Mouse (Mus musculus) embryonic facial prominence, embryonic 10.5 days (tissue): Measurements from ENCODE around the gene Elovl6. TPM values are rescaled to one million over a fixed set of nuclear protein-coding genes. Genes with fewer than 3 reads are reported as not detected.

Experiments used
- DNase-seq: peaks from one replicate; pipeline ENCODE4 v3.0.0-alpha.2; 2017; ENCODE audit warnings: low spot score
- H3K27ac ChIP-seq: fragments of 300-500 bp; sonication (generic); replicated peaks from 2 replicates; pipeline ENCODE4 v1.5.1; 2016; ENCODE audit warnings: mild to moderate bottlenecking
- H3K27me3 ChIP-seq: fragments of 300-500 bp; sonication (generic); replicated peaks from 2 replicates; pipeline ENCODE4 v1.6.1; 2016; ENCODE audit warnings: low read depth, mild to moderate bottlenecking; ENCODE audit not compliant: poor library complexity, severe bottlenecking
- H3K36me3 ChIP-seq: fragments of 300-500 bp; sonication (generic); replicated peaks from 2 replicates; pipeline ENCODE4 v1.6.1; 2016; ENCODE audit warnings: mild to moderate bottlenecking, moderate library complexity
- H3K4me1 ChIP-seq: fragments of 300-500 bp; sonication (generic); 2 replicates; pipeline ENCODE4 v1.6.1; 2016
- H3K4me3 ChIP-seq: fragments of 300-500 bp; sonication (generic); 2 replicates; pipeline ENCODE4 v1.5.1; 2016; ENCODE audit warnings: mild to moderate bottlenecking, moderate library complexity
- H3K9me3 ChIP-seq: fragments of 300-500 bp; sonication (generic); 2 replicates; pipeline ENCODE4 v1.6.1; 2016; ENCODE audit warnings: mild to moderate bottlenecking
- WGBS: fragments of 180-500 bp; shearing (Covaris S2); methylation state at CpG from one replicate; pipeline ENCODE4 v1.1.7; 2016; 5-methylcytosine and 5-hydroxymethylcytosine counted together
- polyA plus RNA-seq: library from polyadenylated mRNA; unstranded; fragments of >200 nt; fragmentation: Nextera tagmentation; extraction: Ambion mirVana; gene quantifications from 2 replicates; pipeline ENCODE4 v1.2.1, GENCODE M21; 2016

The Elovl6 gene
- polyA plus RNA-seq, 1 experiment from 2014 or later, result 50.6 TPM

DNA sequence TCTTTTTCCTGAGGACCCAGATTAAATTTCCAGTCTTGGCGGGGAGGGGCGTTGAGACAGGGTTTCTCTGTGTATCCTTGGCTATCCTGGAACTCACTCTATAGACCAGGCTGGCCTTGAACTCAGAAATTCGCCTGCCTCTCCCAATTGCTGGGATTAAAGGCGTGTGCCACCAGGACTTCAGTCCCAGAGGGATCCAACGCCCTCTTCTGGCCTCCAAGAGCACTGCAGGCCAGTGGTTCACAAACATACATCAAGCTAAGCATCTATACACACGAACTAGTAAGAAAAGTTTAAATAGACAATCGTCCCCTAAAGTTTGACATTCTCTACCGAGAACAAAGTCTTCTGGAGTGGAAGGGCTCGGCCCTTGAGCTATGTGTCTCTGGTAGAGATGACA is 90.0 kb downstream of the Elovl6 start:
- WGBS, result 74% methylated on average over 9 of the region's 9 CpGs
- Histone ChIP-seq H3K27ac (no peak overlapping the region), H3K4me3 (no peak overlapping the region), H3K27me3 (no peaks in the 10 kb centered on the region), H3K4me1 (0 out of 2 replicates have a peak, but pooled peaks cover 3% of the 10 kb centered on the region), H3K36me3 (peaks cover 57% of the 10 kb centered on the region), H3K9me3 (no peaks in the 10 kb centered on the region)
- DNase-seq, result no peak

DNA sequence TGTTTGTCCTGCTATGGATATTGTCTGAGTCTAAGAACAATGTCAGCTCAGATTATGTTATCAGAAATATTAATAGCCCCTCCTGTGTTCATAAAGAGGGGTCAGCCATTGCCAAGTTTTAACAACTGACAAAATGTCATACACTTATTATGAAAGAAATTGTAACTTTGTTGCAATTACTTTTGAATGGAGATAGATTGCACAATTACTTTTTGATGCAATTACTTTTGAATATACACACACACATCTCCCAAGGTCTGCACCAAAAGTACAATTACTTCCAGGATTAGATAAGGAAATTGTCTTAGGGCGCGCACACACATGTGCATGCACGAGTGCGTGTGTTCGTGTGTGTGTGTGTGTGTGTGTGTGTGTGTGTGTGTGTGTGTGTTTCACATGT is 90.5 kb downstream of the Elovl6 start:
- Histone ChIP-seq H3K27me3 (no peaks in the 10 kb centered on the region), H3K36me3 (peaks cover 57% of the 10 kb centered on the region), H3K9me3 (no peaks in the 10 kb centered on the region), H3K4me1 (0 out of 2 replicates have a peak, but pooled peaks cover 3% of the 10 kb centered on the region), H3K27ac (no peak overlapping the region), H3K4me3 (no peak overlapping the region)
- 94% methylated on average over 5 of the region's 5 CpGs for WGBS
- DNase-seq, result no peak

DNA sequence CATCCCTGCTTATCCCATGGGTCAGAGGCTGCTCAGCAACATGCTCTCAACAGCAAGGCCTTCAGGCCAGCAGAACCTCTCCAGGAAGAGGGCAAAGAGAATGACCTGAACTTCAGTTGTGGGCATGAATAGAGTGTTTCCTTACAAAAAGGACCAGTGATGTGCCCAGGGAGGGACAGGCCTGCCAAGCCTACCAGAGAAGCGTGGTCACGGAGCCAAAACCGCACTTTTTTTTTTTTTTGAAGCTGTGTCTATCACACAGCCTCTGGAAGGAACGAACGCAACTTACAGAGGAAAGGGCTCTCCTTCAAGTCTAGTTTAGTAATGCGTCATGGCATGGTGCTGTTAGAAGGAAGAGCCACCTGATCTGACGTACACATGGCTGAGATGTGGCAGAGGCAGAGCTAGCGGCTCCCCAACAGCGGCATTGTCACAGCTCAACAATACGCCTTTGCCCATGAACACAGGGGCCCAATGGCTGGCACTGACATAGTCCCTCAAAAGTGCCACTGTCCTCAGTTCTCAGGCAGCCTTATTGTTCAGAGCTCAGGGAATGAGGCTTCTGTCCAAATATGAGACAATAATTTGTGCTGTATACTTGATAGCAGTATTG is 92.1 kb downstream of the Elovl6 start:
- Histone ChIP-seq H3K27me3 (no peaks in the 10 kb centered on the region), H3K9me3 (no peaks in the 10 kb centered on the region), H3K4me1 (0 out of 2 replicates have a peak, but pooled peaks cover 3% of the 10 kb centered on the region), H3K27ac (no peak overlapping the region), H3K36me3 (peaks cover 57% of the 10 kb centered on the region), H3K4me3 (no peak overlapping the region)
- DNase-seq, result no peak
- 95% methylated on average over 10 of the region's 10 CpGs for WGBS

DNA sequence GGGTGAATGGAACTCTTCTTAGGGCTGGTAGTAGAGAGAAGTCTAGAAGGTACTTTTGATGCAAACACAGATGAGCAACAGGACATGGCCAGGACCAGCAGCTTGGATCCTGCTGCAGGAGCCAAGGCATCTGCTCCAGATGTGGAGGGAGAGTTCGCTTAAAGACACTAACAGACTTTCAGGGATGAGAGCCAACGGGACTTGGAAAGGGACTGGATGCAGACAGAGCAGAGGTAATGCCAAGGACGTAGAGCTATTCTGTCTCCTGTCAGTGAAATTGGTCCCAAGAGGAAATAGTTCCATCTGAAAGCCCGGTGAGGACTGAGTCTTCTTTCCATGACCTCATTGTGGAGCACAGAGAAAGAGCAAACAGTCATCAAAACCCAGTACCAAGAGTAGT is 95.1 kb downstream of the Elovl6 start:
- no peak overlapping the region for H3K27ac ChIP-seq
- no peaks in the 10 kb centered on the region for H3K27me3 ChIP-seq
- WGBS, result 89% methylated on average over 4 of the region's 4 CpGs
- DNase-seq, result no peak
- peaks cover 68% of the 10 kb centered on the region for H3K36me3 ChIP-seq
- H3K4me3 ChIP-seq, result no peak overlapping the region
- H3K4me1 ChIP-seq, result no peaks in the 10 kb centered on the region
- no peaks in the 10 kb centered on the region for H3K9me3 ChIP-seq

GRCm38 (mm10) chr3:129631018-129631417 is 98.9 kb downstream of the Elovl6 start:
- no peaks in the 10 kb centered on the region for H3K4me1 ChIP-seq
- peaks cover 95% of the 10 kb centered on the region for H3K36me3 ChIP-seq
- no peak overlapping the region for H3K27ac ChIP-seq
- DNase-seq, result no peak
- H3K9me3 ChIP-seq, result no peaks in the 10 kb centered on the region
- no peaks in the 10 kb centered on the region for H3K27me3 ChIP-seq
- H3K4me3 ChIP-seq, result no peak overlapping the region
- 84% methylated on average over 1 of the region's 1 CpGs for WGBS

- H3K27ac ChIP-seq, result no peak overlapping the region
- no peak overlapping the region for H3K4me3 ChIP-seq
- no peak for DNase-seq
- peaks cover 96% of the 10 kb centered on the region for H3K36me3 ChIP-seq
- H3K4me1 ChIP-seq, result no peaks in the 10 kb centered on the region
- H3K27me3 ChIP-seq, result no peaks in the 10 kb centered on the region
- H3K9me3 ChIP-seq, result no peaks in the 10 kb centered on the region
- WGBS, result 91% methylated on average over 5 of the region's 5 CpGs
These were observed 99.7 kb downstream of the Elovl6 start for GRCm38 (mm10) chr3:129631857-129632256.

- Histone ChIP-seq H3K36me3 (peaks cover 91% of the 10 kb centered on the region), H3K27me3 (no peaks in the 10 kb centered on the region), H3K4me1 (no peaks in the 10 kb centered on the region), H3K9me3 (no peaks in the 10 kb centered on the region), H3K27ac (no peak overlapping the region), H3K4me3 (no peak overlapping the region)
- DNase-seq, result no peak
- WGBS, result 79% methylated on average over 8 of the region's 8 CpGs
These were observed 101.4 kb downstream of the Elovl6 start for GRCm38 (mm10) chr3:129633518-129633917.

- Histone ChIP-seq H3K4me1 (no peaks in the 10 kb centered on the region), H3K27ac (no peak overlapping the region), H3K36me3 (peaks cover 82% of the 10 kb centered on the region), H3K27me3 (no peaks in the 10 kb centered on the region), H3K9me3 (no peaks in the 10 kb centered on the region), H3K4me3 (no peak overlapping the region)
- WGBS, result 90% methylated on average over 11 of the region's 11 CpGs
- no peak for DNase-seq
These were observed 102.2 kb downstream of the Elovl6 start for GRCm38 (mm10) chr3:129634260-129634901.

DNA sequence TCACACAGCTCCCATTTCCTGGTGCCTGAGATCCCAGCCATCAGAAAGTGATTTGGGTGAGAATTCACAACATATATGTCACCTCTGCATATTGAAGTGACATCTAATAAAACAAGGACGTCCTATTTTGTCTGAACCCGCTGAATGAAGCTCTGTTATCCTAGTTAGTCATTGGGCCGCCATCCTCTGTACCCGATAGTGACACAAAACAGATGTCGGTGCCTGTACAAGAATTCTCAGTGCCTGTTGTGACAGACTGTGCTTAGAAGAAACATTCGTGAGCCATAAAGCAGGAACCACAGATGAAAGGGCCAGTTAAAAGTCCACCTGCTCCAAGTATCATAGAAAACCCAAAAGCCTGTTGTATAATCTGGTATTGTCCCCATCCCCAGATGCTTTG is 105.3 kb downstream of the Elovl6 start:
- peaks cover 4% of the 10 kb centered on the region; the same call in 1 of the 2 replicates for H3K4me1 ChIP-seq
- DNase-seq, result no peak
- H3K27me3 ChIP-seq, result no peaks in the 10 kb centered on the region
- H3K9me3 ChIP-seq, result no peaks in the 10 kb centered on the region
- WGBS, result 89% methylated on average over 6 of the region's 6 CpGs
- H3K36me3 ChIP-seq, result peaks cover 53% of the 10 kb centered on the region
- H3K4me3 ChIP-seq, result no peak overlapping the region
- H3K27ac ChIP-seq, result no peak overlapping the region

DNA sequence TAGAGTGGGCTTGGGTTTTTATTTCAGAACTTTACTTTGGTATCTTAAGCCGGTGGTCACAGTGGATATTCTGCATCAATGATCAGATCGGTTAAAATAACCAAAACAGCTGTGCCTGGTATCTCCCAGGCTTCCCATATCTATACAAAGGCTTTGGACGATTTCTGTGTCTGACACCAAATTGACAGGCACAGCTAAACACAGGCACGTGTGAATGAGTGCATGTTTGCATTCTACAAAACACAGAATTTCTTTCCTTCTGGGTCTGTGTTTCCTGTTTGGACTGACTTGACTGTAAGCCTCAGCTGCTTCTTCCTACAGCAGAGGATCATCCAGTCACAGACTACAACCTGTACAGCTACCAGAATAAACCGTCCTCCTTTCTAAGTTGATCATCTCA is 107.5 kb downstream of the Elovl6 start:
- Histone ChIP-seq H3K36me3 (peaks cover 31% of the 10 kb centered on the region), H3K9me3 (no peaks in the 10 kb centered on the region), H3K4me1 (peaks cover 4% of the 10 kb centered on the region; the same call in 1 of the 2 replicates), H3K27me3 (no peaks in the 10 kb centered on the region), H3K27ac (no peak overlapping the region), H3K4me3 (no peak overlapping the region)
- no peak for DNase-seq
- WGBS, result 77% methylated on average over 5 of the region's 5 CpGs

GRCm38 (mm10) chr3:129640211-129641000 is 108.3 kb downstream of the Elovl6 start:
- Histone ChIP-seq H3K27ac (no peak overlapping the region), H3K4me1 (peaks cover 5% of the 10 kb centered on the region), H3K9me3 (no peaks in the 10 kb centered on the region), H3K4me3 (no peak overlapping the region), H3K36me3 (peaks cover 26% of the 10 kb centered on the region), H3K27me3 (no peaks in the 10 kb centered on the region)
- no peak for DNase-seq
- 70% methylated on average over 10 of the region's 10 CpGs for WGBS

DNA sequence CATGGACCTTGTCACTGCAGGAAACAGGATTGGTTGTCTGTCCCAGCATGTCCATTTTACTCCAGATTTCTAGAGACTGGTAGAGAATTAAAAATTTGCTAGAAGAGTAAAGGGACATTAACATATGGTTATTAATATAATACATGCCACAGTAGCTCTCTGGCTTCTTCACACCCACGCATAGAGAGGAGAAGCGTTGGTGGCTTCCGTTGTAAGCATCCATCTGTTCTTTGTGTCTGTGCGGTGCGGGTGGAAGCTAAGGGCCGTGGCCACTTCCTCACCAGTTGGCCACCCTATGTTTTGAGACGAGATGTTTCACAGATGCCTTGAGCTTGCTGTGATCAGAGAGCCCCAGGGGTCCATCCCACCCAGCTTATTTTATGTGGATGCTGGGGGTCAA is 109.5 kb downstream of the Elovl6 start:
- Histone ChIP-seq H3K4me3 (no peak overlapping the region), H3K27ac (no peak overlapping the region), H3K9me3 (no peaks in the 10 kb centered on the region), H3K27me3 (no peaks in the 10 kb centered on the region), H3K36me3 (peaks cover 14% of the 10 kb centered on the region), H3K4me1 (peaks cover 10% of the 10 kb centered on the region)
- no peak for DNase-seq
- 91% methylated on average over 7 of the region's 7 CpGs for WGBS

DNA sequence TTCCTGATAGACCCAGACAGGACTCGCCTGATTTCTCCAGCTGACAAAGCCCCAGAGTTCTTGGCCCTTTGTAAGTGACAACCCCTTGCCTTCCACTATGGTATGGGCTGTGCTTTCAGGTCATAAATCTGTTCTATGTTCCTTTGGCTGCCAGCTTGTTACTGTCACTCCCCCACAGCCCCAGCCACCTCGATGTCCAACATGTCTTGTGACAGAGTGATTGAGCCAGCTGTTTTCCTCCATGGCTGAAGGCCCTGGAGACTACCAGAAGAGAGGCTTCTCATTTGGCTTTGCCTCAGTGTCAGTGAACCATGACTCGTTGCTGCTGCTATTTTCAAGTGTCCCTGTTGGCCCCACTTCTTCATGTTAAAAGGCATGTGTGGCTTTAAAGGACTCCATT is 113.3 kb downstream of the Elovl6 start:
- Histone ChIP-seq H3K9me3 (no peaks in the 10 kb centered on the region), H3K36me3 (no peaks in the 10 kb centered on the region), H3K27ac (no peak overlapping the region), H3K4me1 (peaks cover 24% of the 10 kb centered on the region; the same call in 1 of the 2 replicates), H3K27me3 (no peaks in the 10 kb centered on the region), H3K4me3 (no peak overlapping the region)
- DNase-seq, result no peak
- 81% methylated on average over 3 of the region's 3 CpGs for WGBS
